ENCODE assay signal across 31 mouse cellular contexts in the genomic region with DNA sequence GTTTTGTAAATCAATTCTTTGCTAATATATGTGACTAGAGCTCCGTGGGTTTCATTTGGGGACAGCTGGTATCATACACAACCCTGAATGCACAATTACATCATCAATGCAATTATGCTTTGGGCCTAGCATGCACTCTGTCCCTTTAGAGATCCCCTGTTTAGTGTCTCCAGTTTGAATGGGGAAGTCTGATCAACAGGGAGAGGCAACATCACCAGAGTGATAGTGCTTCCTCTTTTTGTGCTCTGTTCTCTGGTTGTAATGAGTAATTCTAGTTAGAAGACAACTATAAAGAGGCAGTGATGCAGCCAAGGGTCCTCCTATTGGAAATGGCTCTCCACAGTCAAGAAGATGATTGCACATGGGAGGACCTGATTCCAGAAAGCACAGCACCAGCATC.
A peak's percentile ranks its signal among the peaks of the same experiment; 100 is the strongest.
DNase-seq lines count a peak whose midpoint lies in the region; ATAC-seq and TF ChIP-seq lines count a peak whose summit lies in the region.
"Had no signal": no experiment of that assay in that cellular context is flagged by ENCODE, and none has a peak within 500 bp of the region (broad histone marks: within the 10 kb centered on the region; RNA-seq: fewer than 3 reads in every experiment).

No protein-coding gene starts in this region.

- no peak overlapping the region for H3K9ac ChIP-seq in CH12.LX (ENCODE audit: insufficient read depth, low read depth)
- H3K9ac ChIP-seq: embryonic facial prominence, embryonic 13.5 days; forebrain, embryonic 13.5 days; heart, embryonic 13.5 days; hindbrain, embryonic 14.5 days had no signal

- no peak for TF ChIP-seq CTCF in CH12.LX (conservative IDR thresholded peaks at IDR 0.05 in 1 of 2, IDR thresholded peaks at IDR 0.05 in 1 of 2; ENCODE audit: low read depth in 2 of 2, low read length in 2 of 2)

- in situ Hi-C loops in CH12.LX (cut with MboI; ENCODE audit: low pct_ligation_motif_present, low pct_unique_long_range_greater_than_20kb, low sequenced_read_pairs) = no loop called here

- TF ChIP-seq EP300 in CH12.LX (IDR thresholded peaks at IDR 0.05; ENCODE audit: low read length) = no peak

- H3K4me3 ChIP-seq in CH12.LX (replicated peaks in 1 of 3; ENCODE audit: low read depth in 2 of 3, low read length in 2 of 3, poor library complexity in 1 of 3) = no peak overlapping the region
- H3K4me3 ChIP-seq: embryonic facial prominence, embryonic 10.5 days; embryonic facial prominence, embryonic 13.5 days; erythroblast, embryonic 14.5 days; forebrain, embryonic 10.5 days; forebrain, embryonic 13.5 days; heart, embryonic 13.5 days had no signal

- no peaks in the 10 kb centered on the region for H3K9me3 ChIP-seq in CH12.LX (replicated peaks; ENCODE audit: low read length)
- H3K9me3 ChIP-seq: embryonic facial prominence, embryonic 10.5 days; embryonic facial prominence, embryonic 13.5 days; forebrain, embryonic 10.5 days; forebrain, embryonic 13.5 days; G1E; heart, embryonic 13.5 days had no signal

- peaks cover 5 to 16% of the 10 kb centered on the region in 2 experiments; a peak in 3 of 4 replicates for H3K4me1 ChIP-seq in CH12.LX (ENCODE audit: control insufficient read depth in 1 of 2, insufficient read depth in 2 of 2)
- H3K4me1 ChIP-seq: embryonic facial prominence, embryonic 10.5 days; embryonic facial prominence, embryonic 13.5 days; forebrain, embryonic 10.5 days; forebrain, embryonic 13.5 days; heart, embryonic 13.5 days had no signal

- no peak for TF ChIP-seq POLR2A in CH12.LX (IDR thresholded peaks at IDR 0.05; ENCODE audit: low read depth, low read length)

- no peaks in the 10 kb centered on the region for H3K27me3 ChIP-seq in CH12.LX (replicated peaks)
- H3K27me3 ChIP-seq: embryonic facial prominence, embryonic 13.5 days had no signal

- ATAC-seq in megakaryocyte, adult 5-6 weeks (ENCODE audit: poor library complexity, severe bottlenecking) = peak; percentile 52; the same call in 1 of the 2 replicates
- ATAC-seq in activated CD4-positive, CD25-positive, alpha-beta regulatory T cell, adult 4 months = no peak
- no peak for ATAC-seq in monocyte, adult 5-6 weeks (replicated peaks; ENCODE audit: insufficient number of reproducible peaks, low FRiP score, low TSS enrichment, poor library complexity, severe bottlenecking)
- ATAC-seq: forebrain, embryonic 13.5 days; forebrain, embryonic 16.5 days; hindbrain, postnatal 0 days; inflammation-experienced regulatory T-cells, adult 6 months; intestine, embryonic 16.5 days had no signal

- no peak overlapping the region for H3K4me2 ChIP-seq in CH12.LX (ENCODE audit: insufficient read depth, low read depth, poor library complexity, severe bottlenecking)
- H3K4me2 ChIP-seq: embryonic facial prominence, embryonic 13.5 days; forebrain, embryonic 13.5 days; heart, embryonic 13.5 days; hindbrain, embryonic 14.5 days had no signal

- no peak for TF ChIP-seq RAD21 in CH12.LX (IDR thresholded peaks at IDR 0.05; ENCODE audit: low read depth, low read length)

- no peaks in the 10 kb centered on the region for H3K36me3 ChIP-seq in CH12.LX (replicated peaks in 1 of 2; ENCODE audit: control insufficient read depth in 1 of 2, insufficient read depth in 1 of 2, low read length in 1 of 2)
- H3K36me3 ChIP-seq: embryonic facial prominence, embryonic 10.5 days; embryonic facial prominence, embryonic 13.5 days; forebrain, embryonic 10.5 days; G1E; heart, embryonic 13.5 days had no signal

- H3K79me2 ChIP-seq in CH12.LX (replicated peaks; ENCODE audit: control insufficient read depth, extremely low read depth, insufficient read depth, poor library complexity, severe bottlenecking) = no peaks in the 10 kb centered on the region

- no peak overlapping the region for H3K27ac ChIP-seq in CH12.LX (ENCODE audit: insufficient read depth, low read depth)
- H3K27ac ChIP-seq: embryonic facial prominence, embryonic 10.5 days; embryonic facial prominence, embryonic 13.5 days; forebrain, embryonic 10.5 days; forebrain, embryonic 13.5 days; heart, embryonic 13.5 days; hindbrain, embryonic 14.5 days; hindbrain, postnatal 0 days had no signal

- peak; percentile 14 for DNase-seq in 416B (ENCODE audit: low read depth)
- DNase-seq in CH12.LX (ENCODE audit: extremely low read depth) = peak; percentile 63
- DNase-seq in c-Kit-positive CD71-negative TER-119-negative erythroid progenitor cells, embryonic 14.5 days (ENCODE audit: low read depth) = peak; percentile 10
- DNase-seq in lung, postnatal 14 days = no peak
- DNase-seq: adrenal gland, postnatal 10 days; adrenal gland, postnatal 36 days; cerebellum, adult 11 months; cerebellum, adult 2 months; cerebellum, adult 9-11 months; cerebellum, postnatal 25 days; embryo, embryonic 11 days; gastrocnemius, postnatal 10 days; gastrocnemius, postnatal 36 days; heart, adult 18-20 months; heart, postnatal 14 days; heart, postnatal 4 days had no signal

- dilution Hi-C loops in CH12.LX (cut with MboI; ENCODE audit: extremely low pct_ligation_motif_present, extremely low pct_unique_long_range_greater_than_20kb, low sequenced_read_pairs) = no loop called here

TF ChIP-seq in CH12.LX, 34 proteins besides CTCF, POLR2A, EP300 and RAD21:
- no peak for TF ChIP-seq TCF12 (IDR thresholded peaks at IDR 0.05; ENCODE audit: low read depth, low read length)
- TF ChIP-seq ZC3H11A (IDR thresholded peaks at IDR 0.05; ENCODE audit: low read depth, low read length) = no peak
- no peak for TF ChIP-seq USF2 (conservative IDR thresholded peaks at IDR 0.05; ENCODE audit: low read depth, low read length)
- TF ChIP-seq POLR2AphosphoS2 (IDR thresholded peaks at IDR 0.05; ENCODE audit: low read depth, low read length) = no peak
- no peak for TF ChIP-seq MXI1 (IDR thresholded peaks at IDR 0.05; ENCODE audit: low read depth, low read length)
- no peak for TF ChIP-seq JUND (conservative IDR thresholded peaks at IDR 0.05; ENCODE audit: low read depth, low read length)
- TF ChIP-seq PAX5 (IDR thresholded peaks at IDR 0.05; ENCODE audit: low read length) = no peak
- TF ChIP-seq MAFK (IDR thresholded peaks at IDR 0.05; ENCODE audit: insufficient replicate concordance, low read length) = no peak
- no peak for TF ChIP-seq RCOR1 (conservative IDR thresholded peaks at IDR 0.05; ENCODE audit: low read depth, low read length)
- TF ChIP-seq SMC3 (IDR thresholded peaks at IDR 0.05; ENCODE audit: low read depth, low read length) = no peak
- no peak for TF ChIP-seq HCFC1 (IDR thresholded peaks at IDR 0.05; ENCODE audit: low read depth, low read length)
- TF ChIP-seq NELFE (IDR thresholded peaks at IDR 0.05; ENCODE audit: low read depth, low read length) = no peak
- TF ChIP-seq MAX (IDR thresholded peaks at IDR 0.05; ENCODE audit: low read length) = no peak
- no peak for TF ChIP-seq KAT2A (IDR thresholded peaks at IDR 0.05; ENCODE audit: insufficient replicate concordance, low read length)
- no peak for TF ChIP-seq ZMIZ1 (IDR thresholded peaks at IDR 0.05; ENCODE audit: low read depth, low read length)
- no peak for TF ChIP-seq NRF1 (IDR thresholded peaks at IDR 0.05; ENCODE audit: low read depth, low read length)
